Mouse (Mus musculus) MEL (cell line): ENCODE measurements around the gene Hist2h3c1. TPM values are rescaled to one million over a fixed set of nuclear protein-coding genes. Genes with fewer than 3 reads are reported as not detected.
"Not testable (repeated sequence)": the region's sequence is repeated elsewhere in the genome, so short reads cannot be mapped to it uniquely, and the experiment has no call there.

ENCODE experiments used
- DNase-seq: peaks from one replicate; pipeline ENCODE4 v3.0.0; 2011; ENCODE audit warnings: low read depth, low spot score
- H3K27ac ChIP-seq: 2 replicates; pipeline ENCODE4 v1.5.1; 2012; ENCODE audit warnings: low read depth, mild to moderate bottlenecking, control low read depth, low read length, moderate library complexity; ENCODE audit not compliant: control insufficient read depth
- H3K27me3 ChIP-seq, 2 experiments: fragments of 150-350 bp in 1 of 2; sonication (generic) in 1 of 2; 2 replicates each; pipeline ENCODE4 v1.6.1; 2012; ENCODE audit warnings: low read length in 2 of 2, mild to moderate bottlenecking in 2 of 2, improper control_type of control experiment in 1 of 2, moderate library complexity in 1 of 2; ENCODE audit not compliant: insufficient read depth in 2 of 2, control insufficient read depth in 1 of 2
- H3K36me3 ChIP-seq, 2 experiments: 2 replicates each; pipeline ENCODE4 v1.6.1; 2012 to 2014; ENCODE audit warnings: low read length in 2 of 2, improper control_type of control experiment in 1 of 2, inconsistent platforms in 1 of 2, mild to moderate bottlenecking in 1 of 2; ENCODE audit not compliant: insufficient read depth in 2 of 2, control insufficient read depth in 1 of 2
- H3K4me1 ChIP-seq, 2 experiments: fragments of 150-350 bp in 1 of 2; sonication (generic) in 1 of 2; 2 replicates each; pipeline ENCODE4 v1.6.1; 2012; ENCODE audit warnings: low read length in 2 of 2, improper control_type of control experiment in 1 of 2, mild to moderate bottlenecking in 1 of 2; ENCODE audit not compliant: insufficient read depth in 2 of 2, control insufficient read depth in 1 of 2
- H3K4me3 ChIP-seq, 2 experiments: fragments of 150-350 bp in 1 of 2; sonication (generic) in 1 of 2; 2 replicates each; pipeline ENCODE4 v1.5.1; 2012; ENCODE audit warnings: low read depth in 2 of 2, low read length in 2 of 2, mild to moderate bottlenecking in 2 of 2, moderate library complexity in 2 of 2, control low read depth in 1 of 2, improper control_type of control experiment in 1 of 2; ENCODE audit not compliant: control insufficient read depth in 1 of 2, insufficient read depth in 1 of 2
- H3K79me2 ChIP-seq: 2 replicates; pipeline ENCODE4 v1.6.1; 2012; ENCODE audit warnings: mild to moderate bottlenecking, low read length, moderate library complexity; ENCODE audit not compliant: control insufficient read depth, poor library complexity, insufficient read depth
- H3K9ac ChIP-seq: 2 replicates; pipeline ENCODE4 v1.6.1; 2012; ENCODE audit warnings: low read depth, mild to moderate bottlenecking, control low read depth, low read length, moderate library complexity; ENCODE audit not compliant: control insufficient read depth, poor library complexity, severe bottlenecking
- H3K9me3 ChIP-seq: fragments of 150-350 bp; sonication (generic); replicated peaks from 2 replicates; pipeline ENCODE4 v1.6.1; 2012; ENCODE audit warnings: mild to moderate bottlenecking, low read length, improper control_type of control experiment, moderate library complexity; ENCODE audit not compliant: insufficient read depth
- CHD2 ChIP-seq: IDR thresholded peaks from 2 replicates; pipeline ENCODE4 v1.6.1; 2011; ENCODE audit warnings: low read length, improper control_type of control experiment
- CTCF ChIP-seq, 3 experiments: IDR thresholded peaks in 2 of 3; conservative IDR thresholded peaks in 1 of 3; 2 replicates each; pipeline ENCODE4 v1.5.1; 2011 to 2012; ENCODE audit warnings: low read length in 3 of 3, low read depth in 2 of 3, mild to moderate bottlenecking in 2 of 3, improper control_type of control experiment in 1 of 3, inconsistent platforms in 1 of 3, mixed read lengths in 1 of 3, moderate library complexity in 1 of 3; ENCODE audit not compliant: control insufficient read depth in 1 of 3, insufficient read depth in 1 of 3, poor library complexity in 1 of 3, severe bottlenecking in 1 of 3
- E2F4 ChIP-seq: IDR thresholded peaks from 2 replicates; pipeline ENCODE4 v1.6.1; 2011; ENCODE audit warnings: low read depth, low read length, improper control_type of control experiment, borderline replicate concordance
- EP300 ChIP-seq, 2 experiments: IDR thresholded peaks; 2 replicates each; pipeline ENCODE4 v1.6.1; 2011; ENCODE audit warnings: improper control_type of control experiment in 2 of 2, low read length in 2 of 2, low read depth in 1 of 2, mild to moderate bottlenecking in 1 of 2
- GATA1 ChIP-seq: IDR thresholded peaks from 2 replicates; pipeline ENCODE4 v1.6.1; 2011; ENCODE audit warnings: low read depth, low read length, improper control_type of control experiment
- HCFC1 ChIP-seq: IDR thresholded peaks from 2 replicates; pipeline ENCODE4 v1.6.1; 2012; ENCODE audit warnings: low read depth, mild to moderate bottlenecking, inconsistent platforms, low read length, improper control_type of control experiment, moderate library complexity
- KAT2A ChIP-seq: conservative IDR thresholded peaks from 2 replicates; pipeline ENCODE4 v1.6.1; 2012; ENCODE audit warnings: low read depth, low read length, improper control_type of control experiment, inconsistent platforms
- MAFK ChIP-seq: IDR thresholded peaks from 2 replicates; pipeline ENCODE4 v1.6.1; 2011; ENCODE audit warnings: low read depth, mild to moderate bottlenecking, low read length, improper control_type of control experiment, borderline replicate concordance
- NELFE ChIP-seq: IDR thresholded peaks from 2 replicates; pipeline ENCODE4 v1.6.1; 2011; ENCODE audit warnings: low read depth, low read length, improper control_type of control experiment
- POLR2AphosphoS2 ChIP-seq: IDR thresholded peaks from 2 replicates; pipeline ENCODE4 v1.6.1; 2011; ENCODE audit warnings: low read length, improper control_type of control experiment
- RAD21 ChIP-seq: IDR thresholded peaks from 2 replicates; pipeline ENCODE4 v1.6.1; 2011; ENCODE audit warnings: mild to moderate bottlenecking, low read depth, low read length, improper control_type of control experiment
- RCOR1 ChIP-seq: IDR thresholded peaks from 2 replicates; pipeline ENCODE4 v1.6.1; 2012; ENCODE audit warnings: low read depth, mild to moderate bottlenecking, inconsistent platforms, low read length, improper control_type of control experiment
- SMC3 ChIP-seq: IDR thresholded peaks from 2 replicates; pipeline ENCODE4 v1.6.1; 2011; ENCODE audit warnings: low read depth, low read length, improper control_type of control experiment
- TBP ChIP-seq: IDR thresholded peaks from 2 replicates; pipeline ENCODE4 v1.8.0; 2011; ENCODE audit warnings: low read depth, low read length, improper control_type of control experiment
- UBTF ChIP-seq: IDR thresholded peaks from 2 replicates; pipeline ENCODE4 v1.6.1; 2012; ENCODE audit warnings: low read depth, mild to moderate bottlenecking, inconsistent platforms, low read length, improper control_type of control experiment, moderate library complexity, borderline replicate concordance; ENCODE audit not compliant: insufficient read depth
- USF2 ChIP-seq, 2 experiments: IDR thresholded peaks; 2 replicates each; pipeline ENCODE4 v1.6.1; 2011 to 2012; ENCODE audit warnings: improper control_type of control experiment in 2 of 2, low read length in 2 of 2, borderline replicate concordance in 1 of 2, inconsistent platforms in 1 of 2, low read depth in 1 of 2, mild to moderate bottlenecking in 1 of 2; ENCODE audit not compliant: insufficient read depth in 1 of 2
- ZC3H11A ChIP-seq: IDR thresholded peaks from 2 replicates; pipeline ENCODE4 v1.6.1; 2012; ENCODE audit warnings: low read depth, mild to moderate bottlenecking, inconsistent platforms, low read length, improper control_type of control experiment
- polyA plus RNA-seq, 2 experiments: library from polyadenylated mRNA; stranded (reverse) in 1 of 2; unstranded in 1 of 2; fragments of >175 nt in 1 of 2; fragments of >200 nt in 1 of 2; gene quantifications; 2 replicates each; pipeline versions ENCODE4 v1.2.1 to v1.2.4; 2012; ENCODE audit warnings: low replicate concordance in 2 of 2, low read depth in 1 of 2; ENCODE audit not compliant: insufficient read length in 2 of 2, insufficient read depth in 1 of 2, missing spikeins in 1 of 2
- total RNA-seq: library from RNA; depleted of rRNA; stranded (reverse); fragments of 300-350 nt; gene quantifications from 2 replicates; pipeline ENCODE4 v1.2.3, GENCODE M21; 2012

Hist2h3c1 gene
- total and polyA plus RNA-seq, 3 experiments: 1.5 TPM; not detected in 2

- peak; percentile 43 for DNase-seq
- not testable (repeated sequence) for H3K4me1 ChIP-seq, H3K9ac ChIP-seq, H3K9me3 ChIP-seq, H3K4me3 ChIP-seq, H3K27ac ChIP-seq, H3K36me3 ChIP-seq, H3K79me2 ChIP-seq, H3K27me3 ChIP-seq
- TF ChIP-seq CTCF (IDR thresholded peaks at IDR 0.05 in 2 of 3, conservative IDR thresholded peaks at IDR 0.05 in 1 of 3; ENCODE audit: control insufficient read depth in 1 of 3, insufficient read depth in 1 of 3, low read depth in 2 of 3, low read length in 3 of 3, poor library complexity in 1 of 3, severe bottlenecking in 1 of 3): peak; percentile 46 to 94 (median 91); a peak in 5 of 6 replicates
- TF ChIP-seq EP300 (IDR thresholded peaks at IDR 0.05; ENCODE audit: low read depth in 1 of 2, low read length in 2 of 2): peak in 1 of 2 experiments; percentile 53; a peak in 1 of 4 replicates
Measured at GRCm38 (mm10) chr3:96287334-96287733, 40.8 kb downstream of the Hist2h3c1 start.

GRCm38 (mm10) chr3:96289201-96289600 lies 42.7 kb downstream of the Hist2h3c1 start:
- no peak overlapping the region for H3K27ac ChIP-seq
- H3K9me3 ChIP-seq: no peaks in the 10 kb centered on the region
- peaks cover 0 to 11% of the 10 kb centered on the region in 2 experiments; a peak in 2 of 4 replicates for H3K36me3 ChIP-seq
- DNase-seq: no peak
- peaks cover 13 to 20% of the 10 kb centered on the region in 2 experiments for H3K4me1 ChIP-seq
- no peaks in the 10 kb centered on the region for H3K79me2 ChIP-seq
- H3K4me3 ChIP-seq: no peak overlapping the region
- H3K27me3 ChIP-seq: no peaks in the 10 kb centered on the region
- TF ChIP-seq HCFC1 (no peak), GATA1 (no peak), KAT2A (no peak), SMC3 (no peak), RCOR1 (no peak), ZC3H11A (no peak), MAFK (no peak), CHD2 (no peak), USF2 (IDR thresholded peaks at IDR 0.05; ENCODE audit: borderline replicate concordance in 1 of 2, insufficient read depth in 1 of 2, low read depth in 1 of 2, low read length in 2 of 2) (no peak), NELFE (no peak), E2F4 (no peak), POLR2AphosphoS2 (no peak), RAD21 (no peak), UBTF (no peak)
- H3K9ac ChIP-seq: no peak overlapping the region

GRCm38 (mm10) chr3:96290727-96291126 lies 44.2 kb downstream of the Hist2h3c1 start:
- DNase-seq, H3K4me3 ChIP-seq, H3K9me3 ChIP-seq, H3K79me2 ChIP-seq, H3K27ac ChIP-seq, H3K27me3 ChIP-seq, H3K9ac ChIP-seq: not testable (repeated sequence)
- H3K36me3 ChIP-seq: peaks cover 0 to 14% of the 10 kb centered on the region in 2 experiments; a peak in 2 of 4 replicates
- TF ChIP-seq TBP: peak; percentile 92
- TF ChIP-seq, all 39 proteins: peak for 1; not testable (repeated sequence) for 38
- peaks cover 16 to 25% of the 10 kb centered on the region in 2 experiments for H3K4me1 ChIP-seq
